Mouse (Mus musculus) liver, embryonic 11.5 days (tissue): ENCODE measurements at regions not wholly inside any gene's neighbourhood (a gene's known extent, or its start where the extent isn't known, plus 50 kb on each side); places are given as distances from the start of the nearest gene placed in this dataset.
"Not testable (repeated sequence)": the region's sequence is repeated elsewhere in the genome, so short reads cannot be mapped to it uniquely, and the experiment has no call there.

Experiments
- ATAC-seq: fragments of 200-750 bp; cut with Nextera tagmentation; replicated peaks from 2 replicates; pipeline ENCODE4 v1.8.0; 2017; ENCODE audit warnings: moderate number of reproducible peaks, mild to moderate bottlenecking, moderate TSS enrichment, moderate library complexity; ENCODE audit not compliant: low FRiP score
- DNase-seq: peaks from one replicate; pipeline ENCODE4 v3.0.0-alpha.2; 2017; ENCODE audit warnings: low spot score
- H3K27ac ChIP-seq: fragments of 300-500 bp; sonication (generic); 2 replicates; pipeline ENCODE4 v1.5.1; 2014; ENCODE audit warnings: mild to moderate bottlenecking, low read depth, low read length, control low read depth
- H3K27me3 ChIP-seq: fragments of 300-500 bp; sonication (generic); replicated peaks from 2 replicates; pipeline ENCODE4 v1.6.1; 2014; ENCODE audit warnings: low read length, mixed read lengths; ENCODE audit not compliant: control insufficient read depth, insufficient read depth
- H3K36me3 ChIP-seq: fragments of 300-500 bp; sonication (generic); 2 replicates; pipeline ENCODE4 v1.6.1; 2014; ENCODE audit warnings: mild to moderate bottlenecking, low read length, moderate library complexity, mixed read lengths; ENCODE audit not compliant: control insufficient read depth, insufficient read depth
- H3K4me1 ChIP-seq: fragments of 300-500 bp; sonication (generic); replicated peaks from 2 replicates; pipeline ENCODE4 v1.6.1; 2014; ENCODE audit warnings: low read length, mixed read lengths; ENCODE audit not compliant: control insufficient read depth, insufficient read depth
- H3K4me2 ChIP-seq: fragments of 300-500 bp; sonication (generic); 2 replicates; pipeline ENCODE4 v1.6.1; 2014; ENCODE audit warnings: mild to moderate bottlenecking, control low read depth, moderate library complexity
- H3K4me3 ChIP-seq: fragments of 300-500 bp; sonication (generic); 2 replicates; pipeline ENCODE4 v1.5.1; 2014; ENCODE audit warnings: low read depth, low read length, control low read depth
- H3K9ac ChIP-seq: fragments of 300-500 bp; sonication (generic); 2 replicates; pipeline ENCODE4 v1.6.1; 2014; ENCODE audit warnings: low read depth, low read length, control low read depth
- H3K9me3 ChIP-seq: fragments of 300-500 bp; sonication (generic); 2 replicates; pipeline ENCODE4 v1.6.1; 2016; ENCODE audit warnings: low read length, inconsistent platforms, mixed read lengths; ENCODE audit not compliant: control insufficient read depth
- WGBS: fragments of 180-500 bp; shearing (Covaris S2); extraction: QIAGEN DNeasy Blood & Tissue Kit; methylation state at CpG from one replicate; pipeline ENCODE4 v1.1.7; 2014; 5-methylcytosine and 5-hydroxymethylcytosine counted together

DNA sequence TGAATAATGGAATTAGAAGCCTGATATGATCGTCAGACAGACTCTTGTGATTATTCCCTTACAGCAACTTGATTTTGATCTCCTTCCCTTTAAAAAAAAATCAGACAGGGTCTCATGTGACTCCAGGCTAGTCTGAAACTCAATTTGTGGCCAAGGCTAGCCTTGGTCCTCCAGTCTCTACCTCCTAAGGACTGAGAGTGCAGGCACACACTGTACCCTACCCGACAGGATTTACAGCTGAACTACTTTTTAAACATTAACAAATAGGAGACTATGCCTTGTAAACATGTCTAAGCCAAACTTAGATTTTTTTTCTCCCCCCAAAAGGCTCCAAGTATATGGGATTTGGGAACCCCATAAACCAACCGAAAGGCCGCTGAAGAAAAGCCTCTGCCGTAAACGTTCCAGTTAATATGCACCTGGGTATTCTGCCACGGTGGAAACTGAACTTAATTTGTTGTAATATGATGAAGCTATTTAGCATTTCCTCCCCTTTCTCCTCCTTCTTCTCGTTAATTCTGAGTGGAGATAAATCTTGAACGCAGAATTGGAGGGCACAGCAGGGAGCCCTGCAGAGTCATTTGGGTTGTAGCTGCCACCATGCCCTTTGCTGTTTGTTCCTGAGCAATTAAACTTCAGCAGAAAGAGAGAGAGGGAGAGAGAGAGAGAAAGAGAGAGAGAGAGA lies 170.0 kb upstream of the Kit start:
- Histone ChIP-seq H3K36me3 (no peaks in the 10 kb centered on the region), H3K4me2 (no peak overlapping the region), H3K4me3 (no peak overlapping the region), H3K27ac (no peak overlapping the region), H3K27me3 (no peaks in the 10 kb centered on the region), H3K9ac (no peak overlapping the region), H3K4me1 (0 out of 2 replicates have a peak, but pooled peaks cover 2% of the 10 kb centered on the region), H3K9me3 (no peaks in the 10 kb centered on the region)
- WGBS = 71% methylated on average over 9 of the region's 9 CpGs
- no peak for ATAC-seq
- DNase-seq = no peak

GRCm38 (mm10) chr5:75405496-75405895 lies 169.2 kb upstream of the Kit start:
- Histone ChIP-seq H3K27ac (no peak overlapping the region), H3K36me3 (no peaks in the 10 kb centered on the region), H3K9me3 (no peaks in the 10 kb centered on the region), H3K4me2 (no peak overlapping the region), H3K4me3 (no peak overlapping the region), H3K27me3 (no peaks in the 10 kb centered on the region), H3K9ac (no peak overlapping the region), H3K4me1 (0 out of 2 replicates have a peak, but pooled peaks cover 2% of the 10 kb centered on the region)
- WGBS = 71% methylated on average over 7 of the region's 7 CpGs
- ATAC-seq (no peak), DNase-seq (no peak)

DNA sequence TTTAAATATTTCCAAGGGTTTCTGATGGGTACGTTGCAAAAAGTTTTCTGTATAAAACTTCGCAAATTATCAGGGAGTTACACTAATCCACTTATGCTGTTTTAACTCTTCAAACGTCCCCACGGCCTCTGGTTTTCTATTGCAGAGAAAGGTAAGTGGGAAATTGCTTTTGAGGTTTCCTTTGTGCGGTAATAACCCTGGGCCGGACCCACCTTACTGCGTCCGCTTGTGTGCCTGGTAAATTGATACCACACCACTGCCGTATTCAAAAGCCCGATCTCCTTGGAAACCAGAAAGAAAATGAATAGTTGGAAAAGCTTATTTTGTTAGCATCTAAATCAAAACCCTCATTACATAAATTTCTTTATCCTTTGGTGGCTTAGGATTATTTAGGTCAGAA lies 167.0 kb upstream of the Kit start:
- Histone ChIP-seq H3K36me3 (no peaks in the 10 kb centered on the region), H3K9me3 (no peaks in the 10 kb centered on the region), H3K4me2 (no peak overlapping the region), H3K9ac (no peak overlapping the region), H3K4me3 (no peak overlapping the region), H3K27me3 (no peaks in the 10 kb centered on the region), H3K4me1 (no peaks in the 10 kb centered on the region), H3K27ac (no peak overlapping the region)
- 90% methylated on average over 10 of the region's 10 CpGs for WGBS
- ATAC-seq (no peak), DNase-seq (no peak)

- H3K27me3 ChIP-seq = no peaks in the 10 kb centered on the region
- ATAC-seq (no peak), DNase-seq (no peak)
- WGBS = 89% methylated on average over 24 of the region's 24 CpGs
- H3K27ac ChIP-seq = no peak overlapping the region
- no peak overlapping the region for H3K4me3 ChIP-seq
- H3K4me2 ChIP-seq = no peak overlapping the region
- no peak overlapping the region for H3K9ac ChIP-seq
- H3K36me3 ChIP-seq = no peaks in the 10 kb centered on the region
- H3K9me3 ChIP-seq = no peaks in the 10 kb centered on the region
- no peaks in the 10 kb centered on the region for H3K4me1 ChIP-seq
Observed at GRCm38 (mm10) chr5:75410240-75411186, 164.2 kb upstream of the Kit start.

DNA sequence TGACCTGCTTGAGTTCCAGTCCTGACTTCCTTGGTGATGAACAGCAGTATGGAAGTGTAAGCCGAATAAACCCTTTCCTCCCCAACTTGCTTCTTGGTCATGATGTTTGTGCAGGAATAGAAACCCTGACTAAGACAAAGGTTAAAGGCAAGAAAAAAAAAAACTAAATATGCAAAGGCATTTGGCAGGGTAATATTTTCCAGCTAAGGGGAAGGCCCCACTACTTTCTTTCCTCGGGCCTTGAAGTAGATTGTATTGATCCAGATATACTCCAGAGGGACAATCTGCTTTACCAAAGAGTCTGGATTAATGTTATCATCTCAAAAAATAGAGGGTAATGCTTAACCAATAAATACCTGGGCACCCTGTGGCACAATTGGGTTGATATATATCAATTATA lies 155.4 kb upstream of the Kit start:
- H3K9ac ChIP-seq, H3K4me3 ChIP-seq, ATAC-seq, DNase-seq, H3K4me1 ChIP-seq, H3K36me3 ChIP-seq, H3K27ac ChIP-seq, H3K27me3 ChIP-seq, H3K9me3 ChIP-seq, H3K4me2 ChIP-seq: not testable (repeated sequence)
- WGBS = 84% methylated on average over 1 of the region's 2 CpGs

- no peak for ATAC-seq
- Histone ChIP-seq H3K36me3 (no peaks in the 10 kb centered on the region), H3K27me3 (no peaks in the 10 kb centered on the region; the same call in 1 of the 2 replicates)
Observed at GRCm38 (mm10) chr5:75432885-75433284, 141.8 kb upstream of the Kit start.

DNA sequence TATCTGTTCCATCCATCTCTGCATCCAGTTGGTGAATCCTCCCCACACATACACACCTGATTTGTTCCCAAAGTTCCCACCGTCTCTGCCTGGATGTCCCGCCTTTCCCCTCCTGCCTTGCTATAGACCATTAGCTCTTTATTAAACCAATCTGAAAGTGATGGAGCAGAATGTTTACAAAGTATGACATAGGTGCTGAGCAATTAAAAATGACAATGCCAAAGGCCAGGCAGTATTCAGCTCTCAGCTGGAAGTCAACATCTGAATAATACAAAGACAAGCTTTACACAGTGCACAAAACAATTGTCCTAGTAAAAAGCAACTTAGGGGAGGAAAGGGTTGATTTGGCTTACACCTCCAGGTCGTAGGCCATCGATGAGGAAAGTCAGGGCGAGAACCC lies 136.8 kb upstream of the Kit start:
- Histone ChIP-seq H3K4me2 (no peak overlapping the region), H3K9me3 (no peaks in the 10 kb centered on the region), H3K4me1 (no peaks in the 10 kb centered on the region; the same call in 1 of the 2 replicates), H3K27ac (no peak overlapping the region), H3K4me3 (no peak overlapping the region), H3K27me3 (no peaks in the 10 kb centered on the region), H3K9ac (no peak overlapping the region), H3K36me3 (no peaks in the 10 kb centered on the region)
- ATAC-seq (no peak), DNase-seq (no peak)
- WGBS = 83% methylated on average over 5 of the region's 5 CpGs

More at GRCm38 (mm10) chr5:75432885-75433284, 141.8 kb upstream of the Kit start:
- no peak for DNase-seq
- Histone ChIP-seq H3K9ac (no peak overlapping the region), H3K4me1 (no peaks in the 10 kb centered on the region), H3K4me3 (no peak overlapping the region), H3K9me3 (no peaks in the 10 kb centered on the region), H3K27ac (no peak overlapping the region), H3K4me2 (no peak overlapping the region)
- WGBS = 47% methylated on average over 2 of the region's 2 CpGs

DNA sequence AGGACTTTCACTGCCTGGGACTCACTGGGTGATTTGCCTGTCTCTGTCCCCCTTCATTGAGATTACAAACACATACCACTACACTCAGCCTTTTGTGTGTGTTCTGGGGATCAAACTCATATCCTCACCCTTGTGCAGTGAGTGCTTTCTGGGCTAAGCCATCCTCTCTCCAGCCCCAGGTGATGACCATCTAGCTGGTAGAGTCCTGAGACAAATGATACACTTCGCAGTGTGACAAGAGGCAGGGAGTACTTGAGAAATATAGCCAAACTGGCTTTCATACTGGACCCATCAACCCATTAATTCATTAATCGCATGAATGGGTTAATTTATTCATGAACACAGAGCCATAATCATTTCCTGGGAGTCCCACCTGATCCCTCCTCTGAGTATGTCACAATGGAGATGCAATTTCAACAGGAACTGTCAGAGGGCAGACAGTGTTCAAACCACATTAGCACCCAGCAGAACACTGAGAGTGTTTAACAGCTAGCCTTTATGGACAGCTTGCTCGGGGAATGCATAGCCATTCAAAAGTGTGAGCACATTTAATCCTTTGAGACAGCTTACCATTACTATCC lies 130.6 kb upstream of the Kit start:
- no peaks in the 10 kb centered on the region for H3K36me3 ChIP-seq
- no peak overlapping the region for H3K27ac ChIP-seq
- no peak overlapping the region for H3K4me2 ChIP-seq
- DNase-seq (no peak), ATAC-seq (no peak)
- no peaks in the 10 kb centered on the region; the same call in 1 of the 2 replicates for H3K4me1 ChIP-seq
- no peaks in the 10 kb centered on the region for H3K9me3 ChIP-seq
- 88% methylated on average over 3 of the region's 3 CpGs for WGBS
- no peak overlapping the region for H3K4me3 ChIP-seq
- H3K9ac ChIP-seq = no peak overlapping the region
- no peaks in the 10 kb centered on the region for H3K27me3 ChIP-seq
